Mouse (Mus musculus): ENCODE measurements around the gene Rab11fip2.

The Rab11fip2 gene

DNA sequence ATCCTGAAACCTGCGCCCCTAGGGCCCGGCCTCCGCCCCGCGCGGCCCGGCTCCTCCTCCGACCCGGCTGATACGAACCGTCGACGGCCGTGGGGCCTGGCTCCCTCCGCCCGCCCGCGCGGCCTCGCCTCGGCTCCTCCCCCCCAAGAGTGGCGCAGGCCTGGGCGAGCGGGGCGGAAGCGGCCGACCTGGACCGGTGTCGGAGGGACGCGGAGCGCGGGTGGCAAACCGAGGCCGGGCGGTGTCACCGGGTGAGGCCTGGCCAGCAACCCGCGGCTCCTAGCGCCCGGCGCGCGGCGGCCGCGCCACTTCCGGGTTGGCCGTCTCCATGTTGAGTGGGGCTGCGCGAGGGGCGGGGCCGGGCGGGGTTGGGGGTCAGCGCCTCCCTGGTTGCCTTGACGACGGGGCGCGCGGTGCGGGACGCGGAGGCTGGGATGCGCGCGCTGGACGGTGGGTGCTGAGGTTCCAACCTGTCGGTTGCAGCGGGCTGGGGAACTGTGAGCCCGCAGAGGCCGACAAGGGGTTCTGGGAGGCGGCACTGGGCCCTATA lies at the start of gene Rab11fip2:
Rab11fip2 (minus strand) TSS at position 333 of the 550 bp plus-strand sequence.
- in situ Hi-C loops (cut with MboI, MseI), result no loop called here

DNA sequence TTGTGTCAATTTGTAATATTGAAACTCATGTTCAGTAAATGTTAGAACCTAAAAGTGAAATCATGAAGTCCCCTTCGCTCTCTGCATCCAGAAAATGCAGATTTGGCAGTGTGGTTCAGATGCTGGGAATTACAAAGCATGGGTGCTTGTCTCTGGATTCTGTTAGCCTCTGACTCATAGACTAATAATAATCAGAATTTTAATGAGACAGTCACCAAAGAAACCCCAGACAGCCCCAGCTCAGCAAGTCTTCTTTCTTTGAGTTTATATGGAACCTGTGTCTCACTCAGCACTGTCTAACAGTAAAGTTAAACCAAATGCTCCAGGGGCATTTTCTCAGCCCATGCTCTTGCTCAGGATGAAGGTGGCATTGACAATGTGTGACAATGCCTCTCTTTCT lies 38.1 kb upstream of the Rab11fip2 start:
- in situ Hi-C loops (cut with MboI, MseI), result no loop called here

DNA sequence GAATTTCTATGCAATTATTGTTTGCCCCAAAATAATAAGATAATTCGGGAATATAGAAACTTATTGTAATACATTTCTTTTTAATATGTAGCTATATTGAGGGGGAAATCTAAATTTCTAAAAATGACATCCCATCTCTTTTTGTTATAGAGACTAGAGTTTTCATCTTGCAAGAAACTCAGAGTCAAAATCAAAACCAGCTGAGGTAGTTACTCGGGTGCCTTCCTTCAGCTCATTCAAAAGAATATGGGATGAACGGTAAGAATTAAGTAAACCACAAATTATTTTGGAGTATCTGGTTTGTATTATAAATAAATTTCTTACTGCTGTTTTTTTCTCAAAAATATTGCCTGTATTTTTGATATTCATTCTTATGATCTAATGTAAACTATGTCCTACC lies 11.5 kb upstream of the Rab11fip2 start:
- in situ Hi-C loops (cut with MboI, MseI), result loop anchor here (10.0 kb wide), 1 partner anchor 570 kb away; no protein-coding TSS in a partner anchor

DNA sequence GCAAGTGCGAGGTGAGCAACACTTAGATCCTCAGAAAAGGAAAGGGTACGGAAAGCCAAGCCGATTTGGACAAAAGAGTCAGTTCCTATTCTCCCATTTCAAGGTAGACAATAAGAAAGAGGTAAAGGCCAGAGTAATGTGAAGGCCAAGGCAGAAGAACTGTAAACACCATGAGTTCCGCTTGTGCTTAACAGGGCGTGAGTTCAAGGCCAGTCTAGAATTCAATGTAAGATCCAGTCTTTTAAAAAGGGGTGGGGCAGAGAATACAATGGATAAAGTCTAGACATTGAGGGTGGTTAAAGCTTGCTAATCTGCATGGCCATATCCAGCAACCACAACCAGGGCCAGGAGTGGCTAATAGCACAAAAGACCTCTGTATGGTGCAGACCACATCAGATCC lies 6.3 kb upstream of the Rab11fip2 start:
- in situ Hi-C loops (cut with MboI, MseI), result loop anchor here (10.0 kb wide), 1 partner anchor 565 kb away; no protein-coding TSS in a partner anchor

DNA sequence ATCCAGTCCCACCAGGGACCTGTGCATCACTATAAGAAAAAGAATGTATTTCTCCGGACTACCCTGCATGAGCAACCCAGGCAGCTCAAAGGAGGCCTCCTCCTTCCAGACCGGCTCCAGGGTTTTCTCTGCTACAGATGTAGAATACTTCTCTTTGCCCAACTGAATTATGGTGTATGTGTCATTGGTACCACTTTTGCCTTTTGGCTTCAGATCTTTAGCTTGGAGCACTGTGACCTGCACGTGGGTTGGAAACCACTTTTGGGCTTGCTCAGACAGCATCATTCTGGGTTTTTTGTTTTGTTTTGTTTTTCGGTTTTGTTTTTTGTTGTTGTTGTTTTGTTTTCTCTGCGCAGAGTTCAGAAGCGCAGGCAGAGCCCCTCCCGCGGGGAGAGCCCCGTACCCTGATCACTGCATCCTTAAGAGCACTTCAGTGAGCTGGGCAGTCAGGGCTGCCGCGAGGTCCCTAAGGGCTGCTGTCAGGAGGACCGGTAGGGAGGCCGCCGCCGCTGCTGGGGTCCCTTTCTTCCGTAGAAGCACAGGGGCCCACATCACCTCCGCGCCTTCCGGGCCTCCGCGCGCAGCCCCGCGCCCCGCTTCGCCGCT lies 635 bp downstream of the Rab11fip2 start:
- in situ Hi-C loops (cut with MboI, MseI), result no loop called here

DNA sequence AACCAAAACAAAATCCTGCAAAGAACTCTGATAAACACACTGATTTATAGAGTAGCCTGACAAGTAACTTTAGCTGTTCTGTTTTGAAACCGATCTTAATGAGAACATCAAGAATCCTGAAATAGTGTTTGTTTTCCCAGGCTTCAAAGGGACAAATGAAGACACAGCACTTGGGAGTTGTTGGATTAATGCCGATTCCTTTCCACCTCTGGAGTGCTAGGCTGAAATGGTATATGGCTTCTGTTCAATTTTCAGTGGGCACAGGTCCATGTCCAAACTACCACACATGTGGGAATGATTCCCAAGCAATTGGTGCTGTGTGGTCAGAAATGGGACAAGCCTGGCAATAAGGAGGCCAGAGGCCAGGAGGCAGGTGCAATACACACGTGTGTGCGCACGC lies 3.7 kb downstream of the Rab11fip2 start:
- in situ Hi-C loops (cut with MboI, MseI), result no loop called here

GRCm38 (mm10) chr19:59932085-59932484 lies 11.4 kb downstream of the Rab11fip2 start:
- in situ Hi-C loops (cut with MboI, MseI), result no loop called here

DNA sequence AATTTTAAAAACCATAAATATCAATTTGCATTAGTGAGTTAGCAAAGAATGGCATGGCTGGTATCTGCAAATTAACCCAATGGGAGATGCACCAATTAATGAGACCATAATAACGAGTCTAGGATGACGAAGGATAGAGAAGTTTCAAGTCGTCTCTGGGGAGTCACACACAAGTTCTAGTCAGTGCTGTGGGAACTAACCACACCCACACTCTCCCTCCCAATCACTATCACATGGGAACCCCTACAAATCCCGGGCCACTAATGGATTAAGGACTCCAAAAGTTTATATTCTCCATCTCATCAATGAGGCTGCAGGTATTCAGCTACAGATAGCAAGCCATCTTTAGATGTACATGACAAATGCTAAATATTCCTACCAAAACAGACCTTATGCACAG lies 14.8 kb downstream of the Rab11fip2 start:
- in situ Hi-C loops (cut with MboI, MseI), result no loop called here

DNA sequence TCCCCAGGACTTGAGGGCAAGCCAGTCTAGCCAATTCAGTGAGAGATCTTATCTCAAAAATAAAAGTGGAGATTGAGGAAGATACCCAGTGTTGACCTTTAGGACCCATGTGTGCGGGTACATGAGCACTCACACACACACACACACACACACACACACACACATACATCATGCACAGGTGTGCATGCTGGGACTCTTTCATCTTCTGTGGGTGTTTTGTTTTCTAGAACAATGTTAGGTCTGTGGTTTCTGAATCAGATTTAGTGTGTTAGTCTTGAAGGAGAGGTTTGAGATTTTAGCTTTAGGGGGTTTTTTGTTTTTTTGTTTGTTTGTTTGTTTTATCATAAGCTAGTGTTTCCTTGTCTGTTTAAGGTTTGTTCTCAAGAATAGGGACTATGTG lies 17.3 kb downstream of the Rab11fip2 start:
- in situ Hi-C loops (cut with MboI, MseI), result no loop called here

GRCm38 (mm10) chr19:59920846-59921245 lies 22.6 kb downstream of the Rab11fip2 start:
- in situ Hi-C loops (cut with MboI, MseI), result no loop called here

DNA sequence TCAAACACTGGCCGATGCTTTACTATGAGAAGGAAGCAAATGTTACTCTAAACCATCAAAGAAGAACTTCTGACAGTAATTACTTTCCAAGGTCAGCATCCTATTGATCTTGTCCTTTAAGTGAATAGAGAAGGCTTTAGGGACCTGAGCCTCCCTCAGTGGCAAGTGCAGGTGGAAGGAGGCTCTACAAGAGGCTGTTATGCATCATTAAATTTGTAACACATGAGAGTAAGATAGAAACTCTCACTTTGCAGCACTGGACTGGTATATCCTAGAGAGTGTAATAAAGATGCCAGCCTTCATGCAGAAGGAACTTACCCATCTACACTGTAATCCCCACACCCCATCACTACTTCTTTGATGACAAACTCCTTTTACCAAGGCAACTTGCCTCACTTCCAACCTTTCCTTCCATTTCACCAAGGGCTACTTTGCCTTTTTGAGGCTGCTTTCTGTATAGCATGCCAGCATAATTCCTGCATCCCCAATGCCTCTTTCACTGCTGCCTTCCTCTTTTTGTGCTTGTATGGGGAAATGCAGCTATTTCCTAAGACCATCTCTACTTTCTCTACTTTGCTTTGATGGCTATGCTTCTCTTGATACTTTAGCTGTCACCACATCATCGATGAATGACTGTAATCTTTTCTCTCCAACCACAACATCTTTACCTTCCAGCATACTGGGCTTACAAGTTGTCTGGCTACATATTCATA lies 25.4 kb downstream of the Rab11fip2 start:
- in situ Hi-C loops (cut with MboI, MseI), result no loop called here

GRCm38 (mm10) chr19:59911554-59911953 lies 31.9 kb downstream of the Rab11fip2 start:
- in situ Hi-C loops (cut with MboI, MseI), result no loop called here

DNA sequence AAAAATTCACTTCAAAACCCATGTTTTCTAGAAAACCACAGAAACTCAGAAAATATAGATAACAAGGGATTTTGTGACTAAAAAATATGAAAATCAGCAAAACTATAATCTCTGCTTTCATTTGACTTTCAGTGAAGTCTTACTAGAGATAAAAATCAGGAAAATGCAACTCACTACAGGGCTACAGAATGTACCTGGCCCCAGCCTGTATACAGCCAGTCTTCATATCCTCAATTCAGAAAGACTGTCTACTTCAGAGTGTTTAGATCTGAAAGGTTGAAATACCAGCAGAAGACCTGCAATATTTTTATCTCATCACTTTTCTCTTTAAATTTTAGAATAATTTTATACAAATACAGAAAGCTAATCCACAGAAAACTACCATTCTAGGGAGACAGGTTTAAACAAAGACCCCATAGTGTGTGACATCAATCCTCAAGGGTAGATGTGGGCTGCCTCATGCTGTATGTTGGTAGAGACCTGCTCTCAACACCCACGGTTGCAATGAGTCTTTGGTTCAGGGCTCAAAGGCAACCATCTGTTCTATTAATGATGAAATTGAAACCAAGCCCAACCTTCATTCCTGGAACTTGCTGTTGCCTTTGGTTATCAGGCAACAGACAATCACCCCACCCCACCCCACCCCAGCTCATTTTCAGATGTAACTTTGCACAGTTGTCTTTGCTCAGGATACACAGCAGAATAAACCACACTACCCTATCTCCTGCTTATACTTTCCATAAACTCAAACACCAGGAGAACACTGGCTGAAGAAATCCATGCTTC lies 38.0 kb downstream of the Rab11fip2 start:
- in situ Hi-C loops (cut with MboI, MseI), result no loop called here

GRCm38 (mm10) chr19:59899965-59900364 lies 43.5 kb downstream of the Rab11fip2 start:
- in situ Hi-C loops (cut with MboI, MseI), result no loop called here

- in situ Hi-C loops (cut with MboI, MseI), result no loop called here
Measured at GRCm38 (mm10) chr19:59898301-59898700, 45.2 kb downstream of the Rab11fip2 start.

DNA sequence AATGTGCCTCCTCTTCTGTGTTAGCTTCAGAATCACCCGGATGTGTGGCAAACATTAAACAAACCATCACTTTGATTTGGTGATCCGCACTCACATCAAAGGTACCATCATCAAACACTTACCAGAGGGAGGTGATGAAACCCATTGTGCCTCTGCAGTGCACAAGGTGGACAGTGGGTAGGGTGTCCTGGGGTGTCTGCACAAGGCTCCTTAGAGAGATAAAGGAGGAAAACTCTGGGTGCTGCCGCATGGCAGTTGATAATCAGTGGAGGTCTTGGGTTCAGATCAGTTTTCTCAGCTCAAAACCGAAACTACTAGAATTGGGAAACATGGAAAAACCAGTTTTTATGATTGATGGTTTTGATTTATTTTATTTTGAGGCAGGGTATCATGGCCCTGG lies 54.1 kb downstream of the Rab11fip2 start:
- in situ Hi-C loops (cut with MboI, MseI), result no loop called here

DNA sequence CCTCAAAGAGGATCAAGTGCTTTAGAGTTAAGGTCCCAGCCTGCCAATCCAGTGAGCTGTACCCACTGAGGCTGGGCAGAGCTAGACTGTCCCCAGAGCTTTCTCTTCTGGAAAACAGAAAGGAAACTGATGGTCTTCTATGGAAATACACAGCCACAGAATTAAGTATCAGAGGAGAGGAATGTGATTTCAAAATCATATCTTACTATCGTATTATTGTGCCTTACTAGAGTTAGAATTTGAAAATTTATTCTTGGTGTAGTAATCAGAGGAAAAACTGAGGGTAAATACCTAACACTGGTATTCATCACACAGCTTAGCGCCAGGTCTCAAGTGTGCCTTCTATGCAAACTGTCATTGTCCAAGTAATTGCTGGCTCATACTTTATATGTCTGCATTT lies 54.6 kb downstream of the Rab11fip2 start:
- in situ Hi-C loops (cut with MboI, MseI), result no loop called here

DNA sequence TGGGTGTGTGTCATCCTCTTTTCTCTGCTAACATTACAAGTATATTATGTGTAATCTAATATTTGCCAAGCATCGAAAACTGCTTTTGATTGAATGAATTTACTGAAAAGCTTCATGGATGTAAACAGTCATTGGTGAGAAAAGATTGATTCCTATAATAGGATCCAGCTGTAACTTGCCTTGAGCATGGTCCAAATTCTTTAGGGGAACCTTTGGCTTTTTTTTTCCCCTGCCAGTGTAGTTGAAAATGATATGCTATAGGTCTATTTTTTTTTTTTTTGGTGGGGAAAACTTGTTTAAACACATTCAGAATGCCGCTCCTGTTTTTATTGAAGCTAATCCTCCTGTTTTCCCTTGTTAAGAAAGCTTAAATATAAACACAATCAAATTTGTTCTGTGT lies 55.6 kb downstream of the Rab11fip2 start:
- in situ Hi-C loops (cut with MboI, MseI), result no loop called here

DNA sequence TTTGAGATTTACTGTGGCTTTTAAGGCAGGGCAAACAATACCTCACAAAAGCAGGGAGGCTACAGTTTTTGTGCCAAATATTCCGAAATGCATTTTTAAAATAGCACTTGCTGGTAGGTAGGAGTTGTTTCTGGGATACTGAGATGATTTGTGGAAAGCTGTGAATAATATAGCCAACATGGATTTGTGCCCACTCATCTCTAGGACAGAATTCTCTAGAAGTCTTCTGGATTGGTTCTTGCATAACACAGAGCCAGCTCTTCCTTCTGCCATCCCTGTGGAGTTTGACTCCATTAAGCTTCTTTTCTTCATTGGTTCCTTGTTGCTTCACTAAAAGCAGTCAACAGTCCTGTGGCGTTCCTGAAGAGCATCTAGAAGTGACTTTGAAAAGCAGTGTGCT lies 58.2 kb downstream of the Rab11fip2 start:
- in situ Hi-C loops (cut with MboI, MseI), result no loop called here

GRCm38 (mm10) chr19:59877238-59877637 lies 66.2 kb downstream of the Rab11fip2 start:
- in situ Hi-C loops (cut with MboI, MseI), result no loop called here

DNA sequence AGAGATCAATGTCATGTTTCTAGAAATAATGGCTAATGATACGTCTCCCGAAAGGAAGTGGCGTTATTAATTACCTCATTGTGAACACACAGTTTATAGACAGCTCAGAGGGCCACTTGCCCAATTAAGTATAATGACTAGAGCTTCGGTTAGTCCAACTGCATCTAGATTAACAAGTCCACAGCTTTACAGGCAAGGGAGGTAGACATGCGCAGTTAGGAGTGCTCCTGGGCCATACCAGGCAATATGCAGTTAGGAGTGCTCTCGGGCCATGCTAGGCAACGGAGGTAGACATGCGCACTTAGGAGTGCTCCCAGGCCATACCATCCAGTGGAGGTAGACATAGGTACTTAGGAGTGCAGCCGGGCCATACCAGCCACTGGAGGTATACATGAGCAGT lies 76.8 kb downstream of the Rab11fip2 start:
- in situ Hi-C loops (cut with MboI, MseI), result no loop called here

- in situ Hi-C loops (cut with MboI, MseI), result no loop called here
Measured at GRCm38 (mm10) chr19:59862423-59862822, 81.0 kb downstream of the Rab11fip2 start.

All from T-helper 2 cell (primary cell).